ENCODE assay signal across 8 mouse cellular contexts in the genomic region with DNA sequence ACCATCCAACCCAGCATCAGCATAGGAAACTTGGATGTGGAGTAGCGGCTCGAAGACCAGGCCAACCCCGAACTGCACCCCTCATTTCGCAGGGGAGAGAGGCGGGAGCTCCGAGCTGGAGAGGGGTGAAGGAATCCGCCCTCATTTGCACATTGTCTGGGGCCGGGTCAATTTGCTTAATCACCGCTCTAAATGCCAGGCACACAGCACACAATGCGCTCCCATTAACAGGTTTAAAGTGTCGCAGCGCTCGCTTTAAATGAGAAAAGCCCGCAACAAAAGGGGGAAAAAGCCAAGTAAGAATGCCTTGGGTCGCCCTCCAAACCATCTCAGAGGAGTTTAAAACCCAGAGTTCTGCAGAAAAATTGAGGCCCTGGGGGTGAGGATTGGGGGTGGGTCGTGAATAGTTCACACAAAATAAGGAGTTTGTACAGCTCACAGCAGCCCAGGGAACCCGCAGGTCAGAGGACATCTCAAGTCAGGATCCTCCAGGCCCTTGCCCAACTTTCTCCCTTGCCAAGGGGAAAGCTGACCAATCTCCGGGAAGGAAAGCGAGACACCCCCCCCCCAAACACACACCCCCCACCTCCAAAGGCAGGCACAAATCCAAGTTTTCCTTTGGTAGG. TPM values are rescaled to one million over a fixed set of nuclear protein-coding genes. Genes with fewer than 3 reads are reported as not detected.
DNase-seq lines count a peak whose midpoint lies in the region; ATAC-seq lines count a peak whose summit lies in the region.

No protein-coding gene starts in this region.

- peak overlapping the region; percentile 97 for H3K9ac ChIP-seq in embryonic facial prominence, embryonic 13.5 days
- H3K9ac ChIP-seq in intestine, embryonic 16.5 days (ENCODE audit: low read depth, low read length) = peak overlapping the region; percentile 84

- peak overlapping the region; percentile 92 for H3K4me3 ChIP-seq in embryonic facial prominence, embryonic 13.5 days
- H3K4me3 ChIP-seq in intestine, embryonic 16.5 days (ENCODE audit: low read length) = peak overlapping the region; percentile 67

- H3K36me3 ChIP-seq in embryonic facial prominence, embryonic 13.5 days = peaks cover 32% of the 10 kb centered on the region
- no peaks in the 10 kb centered on the region for H3K36me3 ChIP-seq in intestine, embryonic 16.5 days (ENCODE audit: control insufficient read depth, insufficient read depth, low read length)

- peak overlapping the region; percentile 80 for H3K4me2 ChIP-seq in embryonic facial prominence, embryonic 13.5 days
- H3K4me2 ChIP-seq in intestine, embryonic 16.5 days (ENCODE audit: low read depth, low read length) = peak overlapping the region; percentile 86

- no peaks in the 10 kb centered on the region for H3K27me3 ChIP-seq in embryonic facial prominence, embryonic 13.5 days
- no peaks in the 10 kb centered on the region for H3K27me3 ChIP-seq in intestine, embryonic 16.5 days (replicated peaks; ENCODE audit: control insufficient read depth, insufficient read depth, low read length)

- WGBS in embryonic facial prominence, embryonic 13.5 days = 2% methylated on average over 19 of the region's 19 CpGs
- WGBS in intestine, embryonic 16.5 days = 18% methylated on average over 19 of the region's 19 CpGs

- intact Hi-C loops in left cerebral cortex, postnatal 4 days (cut with DNase I) = no loop called here

- no peak for ATAC-seq in embryonic facial prominence, embryonic 13.5 days (ENCODE audit: insufficient number of reproducible peaks, insufficient read depth, low FRiP score, low TSS enrichment, low read depth)
- ATAC-seq in intestine, embryonic 16.5 days = no peak
- no peak for ATAC-seq in inflammation-experienced regulatory T-cells, adult 6 months

- H3K27ac ChIP-seq in embryonic facial prominence, embryonic 13.5 days = peak overlapping the region; percentile 98
- no peak overlapping the region for H3K27ac ChIP-seq in intestine, embryonic 16.5 days (ENCODE audit: low read length)

- no peaks in the 10 kb centered on the region for H3K9me3 ChIP-seq in embryonic facial prominence, embryonic 13.5 days
- H3K9me3 ChIP-seq in intestine, embryonic 16.5 days (ENCODE audit: control insufficient read depth, low read length) = no peaks in the 10 kb centered on the region

- peak; percentile 26 for DNase-seq in adrenal gland, postnatal 14 days
- DNase-seq in adrenal gland, postnatal 10 days = no peak
- DNase-seq in lung, postnatal 14 days = peak; percentile 16
- DNase-seq in thymus, postnatal 10 days (ENCODE audit: low spot score in 2 of 2) = no peak
- DNase-seq in left cerebral cortex, postnatal 4 days = no peak

- peaks cover 43% of the 10 kb centered on the region for H3K4me1 ChIP-seq in embryonic facial prominence, embryonic 13.5 days
- H3K4me1 ChIP-seq in intestine, embryonic 16.5 days (ENCODE audit: control insufficient read depth, insufficient read depth, low read length) = peaks cover 8% of the 10 kb centered on the region; the same call in 1 of the 2 replicates

RNA-seq across cellular contexts. Expression of a gene that starts 1.6 kb away (rescaled TPM):
- total RNA-seq in adrenal gland, postnatal 14 days (2021) = 18.2 and 21.4 TPM in 2 replicates
- 10 to 100 TPM; 19.6 to 20.1 TPM for total RNA-seq in adrenal gland, postnatal 10 days (2021)
- polyA plus RNA-seq in embryonic facial prominence, embryonic 13.5 days (2015; fragmentation: Nextera tagmentation; extraction: Ambion mirVana) = 59.2 and 63.7 TPM in 2 replicates
- polyA plus RNA-seq in intestine, embryonic 16.5 days (2015; fragmentation: Nextera tagmentation; extraction: Ambion mirVana) = 8.5 and 11.2 TPM in 2 replicates
- polyA plus RNA-seq in inflammation-experienced regulatory T-cells, adult 6 months (2017; shearing (Covaris generic)) = 1 to 10 TPM in 1 of 3 experiments, under 1 TPM in 2; 0.24 to 1.2 (median 0.78) TPM
- total RNA-seq in left cerebral cortex, postnatal 4 days (2021) = 1 to 10 TPM; 4.1 to 5.3 TPM

Comparison
In these comparisons a context has a peak if more than half of its experiments do, and no peak if none do; other contexts are left out.
1. DNase-seq: peak in adrenal gland, postnatal 14 days (single experiment) and lung, postnatal 14 days (single experiment); none in adrenal gland, postnatal 10 days (single experiment), thymus, postnatal 10 days (0 of 2) and left cerebral cortex, postnatal 4 days (single experiment).